Mouse (Mus musculus): ENCODE measurements at regions not wholly inside any gene's neighbourhood (a gene's known extent, or its start where the extent isn't known, plus 50 kb on each side); places are given as distances from the start of the nearest gene placed in this dataset.

DNA sequence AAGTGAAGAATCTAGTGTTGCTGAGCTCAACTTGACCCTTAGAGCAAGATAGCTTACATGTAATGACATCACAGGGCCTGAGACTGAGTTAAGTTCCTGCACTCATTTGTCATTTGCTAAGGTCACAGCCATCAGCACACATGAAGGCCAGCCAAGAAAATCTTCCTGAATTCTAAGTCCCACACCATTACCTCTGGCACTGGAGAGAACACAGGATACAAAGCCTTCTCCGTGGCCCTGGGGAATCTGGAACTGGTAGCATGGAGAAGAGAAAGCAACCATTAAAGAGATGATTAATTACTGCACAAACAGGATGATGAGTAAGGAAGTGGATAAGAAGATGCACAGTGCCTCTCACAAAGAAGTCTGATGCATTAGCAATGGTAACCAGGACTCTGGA is 232.0 kb downstream of the Wdr72 start:
- no peak for DNase-seq

DNA sequence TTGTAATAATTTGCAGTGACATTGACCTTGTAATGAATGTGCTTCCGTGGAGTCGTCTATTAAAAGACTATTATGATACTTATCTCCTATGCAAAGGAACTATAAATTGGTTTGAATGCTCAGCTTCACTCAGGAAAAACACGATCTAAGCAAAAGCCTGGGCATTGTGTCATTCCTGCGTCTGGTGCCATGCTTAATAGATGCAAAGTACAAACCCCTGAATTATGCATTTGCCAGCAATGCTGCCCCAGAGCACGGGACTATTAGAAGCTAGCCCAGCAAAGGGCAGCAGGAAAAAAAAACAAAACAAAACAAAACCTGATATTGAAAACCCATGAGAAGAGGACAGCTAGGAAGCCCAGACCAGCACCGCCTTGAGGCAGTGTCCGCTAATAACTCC is 234.9 kb downstream of the Wdr72 start:
- DNase-seq, result no peak

DNA sequence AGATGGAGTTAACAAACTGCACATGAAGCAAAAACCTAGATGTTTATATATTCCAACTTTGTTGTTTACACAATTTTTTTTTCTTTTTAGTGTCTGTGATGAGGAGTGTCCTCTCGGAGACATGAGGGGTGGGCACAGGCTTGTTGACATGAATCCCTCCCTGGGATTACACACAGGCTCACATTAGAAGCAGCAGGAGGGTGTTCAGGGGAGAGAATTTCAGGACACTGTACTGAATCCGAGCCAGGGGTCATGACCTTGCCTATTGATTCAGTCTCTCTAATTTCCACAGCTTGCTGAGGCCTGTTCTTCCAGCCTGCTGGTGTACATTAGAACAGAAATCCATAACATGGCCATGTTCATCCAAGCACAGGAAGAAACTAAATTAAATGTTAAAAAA is 238.6 kb downstream of the Wdr72 start:
- DNase-seq, result no peak

DNA sequence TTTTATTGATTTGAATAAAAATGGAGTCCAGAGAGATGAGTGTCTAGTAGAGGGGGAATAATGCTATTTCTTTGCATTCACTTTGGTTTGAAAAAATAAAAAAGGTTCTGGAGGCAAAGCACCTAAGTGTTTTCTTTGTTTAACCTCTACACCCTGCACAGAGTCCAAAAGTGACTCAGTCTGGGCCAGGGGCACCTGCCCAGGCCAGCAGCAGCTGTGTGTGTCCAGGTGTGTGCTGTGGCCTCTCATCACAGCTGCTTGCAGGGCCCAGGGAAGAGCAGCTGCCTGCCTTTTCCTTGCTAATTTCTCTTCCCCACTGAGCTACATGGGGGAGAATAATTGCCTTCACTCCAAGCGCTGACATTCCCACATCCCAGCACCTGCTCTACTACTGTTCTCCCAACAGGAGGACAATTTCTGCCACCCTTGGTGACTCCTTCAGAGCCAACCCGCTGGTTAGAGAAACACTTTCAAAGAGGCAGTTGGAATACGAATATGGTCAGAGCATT is 255.8 kb downstream of the Wdr72 start:
- DNase-seq, result no peak

DNA sequence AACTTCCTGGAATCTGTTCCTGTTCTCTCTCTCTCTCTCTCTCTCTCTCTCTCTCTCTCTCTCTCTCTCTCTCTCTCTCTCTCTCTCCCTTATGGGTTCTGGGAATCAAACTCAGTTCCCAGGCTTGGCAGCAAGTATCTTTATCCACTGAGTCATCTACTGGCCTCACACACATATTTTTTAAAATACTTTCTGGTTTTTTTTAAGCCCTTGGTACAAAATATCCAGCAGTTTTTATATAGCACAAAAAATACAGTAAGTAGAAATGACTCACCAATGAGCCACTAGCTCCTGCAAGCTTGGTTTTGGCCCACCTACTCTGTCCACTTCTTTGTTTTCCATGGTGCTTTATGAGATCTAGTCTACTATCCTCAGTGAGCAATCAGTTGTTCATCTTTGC is 266.0 kb downstream of the Wdr72 start:
- DNase-seq, result no peak

DNA sequence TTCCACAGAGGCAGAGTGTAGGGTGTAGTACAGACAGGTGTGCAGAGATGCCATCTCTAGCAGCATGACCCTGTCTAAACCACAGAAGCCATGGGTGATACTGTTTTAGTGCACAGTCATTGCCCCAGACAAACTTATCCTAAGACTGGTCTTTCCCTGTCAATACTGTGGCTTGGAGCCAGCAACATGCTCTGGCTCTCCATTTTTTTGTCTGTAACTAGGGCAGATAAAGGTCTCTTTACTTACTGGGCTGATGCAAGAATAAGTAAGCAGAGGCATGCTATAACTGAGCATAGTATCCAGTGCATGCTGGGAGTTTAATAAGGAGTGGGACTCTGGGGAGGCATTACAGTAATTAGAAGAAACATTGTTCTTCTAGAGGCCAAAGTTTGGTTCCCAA is 267.0 kb downstream of the Wdr72 start:
- DNase-seq, result no peak

DNA sequence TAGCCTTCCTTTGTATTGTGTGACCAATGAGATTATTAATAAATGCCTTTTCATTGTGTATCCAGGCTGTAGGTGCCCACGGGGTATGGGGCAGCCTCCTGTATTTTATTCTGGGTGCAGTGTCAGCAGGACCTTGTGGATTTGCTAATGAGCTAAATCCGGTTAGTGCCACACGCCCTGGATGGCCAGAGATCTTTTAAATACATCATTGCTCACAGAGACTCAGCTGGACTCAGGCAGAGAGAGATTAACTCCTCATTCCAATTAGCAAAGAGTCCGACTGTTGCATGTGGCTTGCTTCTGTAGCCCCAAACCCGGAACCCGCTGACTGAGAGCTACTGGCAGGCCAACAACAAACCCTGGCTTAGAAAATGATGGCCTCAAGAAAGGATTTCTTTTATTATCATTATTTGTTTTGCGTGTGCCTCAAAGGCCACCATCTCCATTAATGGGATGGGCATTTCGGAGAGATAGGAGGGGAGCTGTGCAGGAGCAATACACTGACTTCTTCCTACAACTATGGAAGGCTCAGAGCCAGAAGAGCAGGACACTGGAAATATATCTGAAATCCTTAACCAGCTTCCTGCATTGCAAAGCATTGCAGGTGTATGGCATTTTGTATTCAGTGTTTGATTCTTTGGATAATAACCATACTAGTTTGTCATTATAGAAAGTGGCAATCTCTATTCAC is 274.2 kb downstream of the Wdr72 start:
- DNase-seq, result no peak

DNA sequence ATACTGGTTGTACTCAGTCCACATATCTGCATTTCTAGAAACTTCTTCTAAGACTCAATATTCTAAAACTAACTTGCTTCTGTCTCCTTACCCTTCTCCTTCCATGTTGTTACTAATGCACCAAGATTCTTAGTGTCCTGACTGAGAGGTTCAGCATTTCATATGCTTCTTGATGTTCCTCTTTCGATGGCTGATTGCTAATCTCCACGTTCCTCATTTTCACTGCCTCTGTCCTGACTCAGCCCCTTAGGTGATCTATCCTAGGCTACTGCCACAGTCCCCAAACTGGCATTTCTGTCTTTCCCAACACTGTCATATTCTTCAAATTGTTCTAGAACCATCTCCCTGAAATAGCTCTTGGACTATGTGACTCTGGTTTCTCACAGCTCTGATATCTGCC is 315.4 kb downstream of the Wdr72 start:
- no peak for DNase-seq

DNA sequence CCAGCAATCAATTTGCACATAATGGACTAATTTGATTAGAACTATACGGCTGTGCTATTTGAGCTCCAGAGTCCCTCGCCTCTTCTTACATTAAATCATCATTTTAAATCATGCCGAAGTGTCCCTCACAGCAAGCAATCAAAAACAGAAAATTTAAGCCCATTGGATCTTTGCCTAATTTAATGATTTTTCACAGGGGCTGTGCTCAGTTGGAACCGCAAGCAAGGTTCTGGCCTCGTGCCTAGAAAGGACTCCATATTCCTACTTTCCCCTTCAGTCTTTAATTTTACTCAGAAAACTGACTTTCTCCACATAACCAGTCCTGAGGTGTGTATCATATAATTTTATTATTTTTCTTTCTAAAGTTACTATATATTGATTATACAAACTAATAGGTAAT is 339.8 kb downstream of the Wdr72 start:
- DNase-seq, result no peak

DNA sequence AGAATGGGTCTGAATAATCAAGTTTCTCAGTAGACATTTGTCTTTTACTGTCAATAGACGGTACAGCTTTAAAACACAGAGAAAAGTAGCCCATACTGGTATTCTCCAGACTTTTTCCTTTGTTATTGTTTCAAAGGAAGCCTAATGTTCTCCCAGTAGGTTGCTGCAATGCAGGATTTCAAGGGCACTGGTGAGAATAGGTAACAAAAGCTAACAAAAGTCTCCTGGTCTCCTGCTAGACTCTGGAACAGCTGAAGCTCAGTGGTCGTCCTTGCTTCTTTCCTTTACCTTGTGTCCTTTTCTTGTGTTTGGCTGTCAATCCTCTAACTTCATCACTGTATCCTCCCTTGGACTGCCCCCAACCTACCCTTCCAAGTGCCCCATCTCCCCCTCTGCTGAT is 350.9 kb downstream of the Wdr72 start:
- DNase-seq, result no peak

DNA sequence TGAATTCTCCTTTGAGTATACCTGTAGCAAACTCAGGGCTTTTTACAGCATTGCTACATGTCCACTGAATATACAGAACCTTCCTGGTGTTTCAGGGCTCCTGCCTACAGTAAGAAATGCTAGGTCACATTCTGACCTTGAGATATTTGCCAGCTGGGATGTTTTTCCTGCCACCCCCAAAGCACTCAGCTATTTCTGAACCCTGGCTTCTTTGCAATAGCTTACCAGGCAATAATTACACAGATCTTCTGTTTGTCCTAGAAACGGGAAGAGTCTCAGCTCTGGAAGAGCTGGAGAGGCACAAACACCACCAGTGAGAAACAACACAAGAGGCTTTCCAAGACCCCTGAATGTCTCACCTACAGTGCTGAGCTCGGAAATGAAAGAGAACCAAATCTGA is 366.7 kb downstream of the Wdr72 start:
- no peak for DNase-seq

DNA sequence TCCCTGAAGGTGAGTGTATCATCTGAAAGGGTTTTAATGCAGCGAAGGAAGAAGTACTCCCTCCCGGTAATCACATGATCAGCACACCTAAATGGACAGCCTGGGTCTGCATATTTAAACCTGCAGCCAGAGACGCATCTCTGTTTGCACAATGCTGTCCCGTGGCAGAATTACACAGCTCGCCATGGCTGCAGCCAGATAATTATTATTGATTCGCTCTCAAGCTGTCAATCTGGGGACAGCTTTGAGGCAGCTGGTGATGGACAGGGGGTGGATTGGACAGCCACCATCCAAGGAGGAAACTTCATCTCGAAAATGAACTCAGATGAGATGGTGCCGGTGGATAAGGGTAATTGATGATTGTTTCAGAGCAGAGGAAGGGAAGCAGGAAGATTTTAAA is 369.1 kb downstream of the Wdr72 start:
- no peak for DNase-seq

DNA sequence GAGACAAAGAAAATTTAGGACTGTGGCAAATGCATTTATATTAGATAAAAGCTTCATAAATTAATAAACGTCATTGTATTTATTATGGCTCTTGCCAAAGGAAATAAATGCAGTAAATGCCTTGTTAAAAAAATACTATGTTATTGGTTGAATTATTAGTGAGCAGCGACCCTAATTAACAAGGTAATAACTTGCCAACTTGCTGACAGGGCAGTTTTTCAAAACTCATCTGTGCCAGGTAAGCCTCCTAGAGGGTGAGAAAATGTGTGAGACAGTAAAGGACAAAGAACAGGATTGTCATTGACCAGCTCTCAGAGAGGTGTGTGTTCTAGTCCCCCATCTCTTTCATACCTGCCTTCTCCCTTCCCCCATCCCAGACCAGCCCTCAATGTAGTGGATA is 347.8 kb upstream of the Onecut1 start:
- no peak for DNase-seq

DNA sequence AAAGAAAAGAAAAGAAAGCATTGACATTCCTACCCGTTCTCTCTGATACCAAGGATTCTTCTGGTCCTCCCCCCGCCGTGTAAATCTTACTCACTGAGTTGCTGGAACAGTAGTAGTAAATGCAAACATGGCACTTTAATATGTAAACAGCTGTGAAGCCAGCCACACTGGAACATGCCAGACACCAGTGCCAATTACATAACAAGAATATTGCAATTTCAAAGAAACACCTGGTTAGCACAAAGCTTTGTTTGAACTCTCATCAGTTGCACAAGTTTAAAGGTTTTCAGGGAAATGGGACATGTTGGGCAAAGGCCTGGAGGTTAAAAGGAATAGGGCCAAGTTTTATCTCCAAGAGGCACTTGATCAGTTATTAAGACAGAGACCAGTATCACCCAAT is 333.2 kb upstream of the Onecut1 start:
- DNase-seq, result no peak

DNA sequence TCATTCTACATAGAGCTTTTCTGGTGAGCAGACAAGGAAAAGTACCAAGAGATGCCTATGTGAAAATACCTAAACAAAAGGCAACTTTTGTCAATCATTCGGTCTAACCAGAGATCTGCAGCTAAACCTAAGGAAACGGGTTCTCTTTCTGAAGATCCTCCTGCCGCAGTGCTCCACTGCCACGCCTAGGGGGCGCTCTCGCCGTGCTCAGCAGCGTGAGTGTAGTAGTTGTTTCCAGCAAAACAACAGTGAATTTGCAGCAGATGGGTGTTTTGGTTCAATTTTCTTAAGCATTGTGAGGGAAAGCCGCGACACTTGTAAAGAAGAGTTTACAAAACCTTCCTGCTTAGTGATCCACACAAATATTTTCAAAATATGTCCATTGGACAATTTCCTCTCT is 331.4 kb upstream of the Onecut1 start:
- DNase-seq, result peak; percentile 26

DNA sequence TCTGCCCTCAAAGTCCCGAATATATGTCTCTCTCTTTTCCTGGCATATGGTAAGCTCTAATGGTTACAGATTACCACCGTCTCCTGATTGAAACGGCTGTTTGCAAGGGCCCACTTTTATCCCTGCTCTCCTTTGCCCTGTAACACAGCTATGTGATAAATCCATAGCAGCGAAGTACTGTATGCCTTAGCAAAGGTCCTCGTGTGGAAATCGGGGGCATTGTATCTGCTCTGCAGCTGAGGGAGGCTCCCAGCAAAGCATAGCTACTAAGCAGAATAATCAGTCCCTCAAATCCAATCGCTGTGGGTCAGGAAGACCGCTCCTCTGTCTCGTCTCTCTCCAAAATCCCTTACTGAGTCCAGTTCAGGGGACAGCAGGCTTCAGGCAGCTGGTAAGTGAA is 331.0 kb upstream of the Onecut1 start:
- DNase-seq, result no peak

DNA sequence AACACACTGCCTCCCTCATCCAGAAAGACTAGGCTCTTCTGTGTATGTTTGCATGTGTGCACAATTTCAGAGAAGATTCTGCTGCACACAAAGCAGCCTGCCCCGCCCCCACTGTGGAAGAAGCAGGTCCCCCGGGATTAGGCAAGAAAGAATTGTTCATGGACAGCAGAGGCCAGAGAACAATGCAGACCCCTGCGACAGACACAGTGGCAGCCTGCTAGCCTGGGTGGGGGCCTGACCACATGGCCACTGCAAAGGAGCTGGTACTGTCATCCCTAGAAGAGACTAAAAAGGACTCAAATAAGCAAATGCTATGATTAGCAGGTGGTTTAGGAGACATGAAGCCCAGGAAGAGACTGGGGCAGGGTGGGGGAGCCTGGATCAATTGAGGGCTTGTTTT is 329.7 kb upstream of the Onecut1 start:
- DNase-seq, result no peak

DNA sequence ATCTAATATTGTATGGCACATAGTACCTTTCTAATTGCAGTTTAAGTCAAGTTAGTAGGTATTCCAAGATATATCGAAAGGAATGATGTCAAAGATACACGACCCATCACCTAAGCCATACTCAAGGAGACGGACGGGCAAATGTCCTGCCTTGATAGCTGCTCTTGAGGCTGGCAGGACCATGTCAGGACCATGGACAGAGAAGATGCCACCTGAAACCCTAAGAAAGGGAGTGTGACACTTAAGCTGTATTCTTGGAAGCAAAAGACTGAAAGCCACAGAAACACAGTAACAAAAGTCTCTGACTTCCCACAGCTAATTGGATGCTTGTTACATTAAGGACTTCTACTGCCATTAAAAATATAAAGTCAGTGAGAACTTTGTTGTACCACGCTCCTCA is 326.7 kb upstream of the Onecut1 start:
- DNase-seq, result peak; percentile 10

DNA sequence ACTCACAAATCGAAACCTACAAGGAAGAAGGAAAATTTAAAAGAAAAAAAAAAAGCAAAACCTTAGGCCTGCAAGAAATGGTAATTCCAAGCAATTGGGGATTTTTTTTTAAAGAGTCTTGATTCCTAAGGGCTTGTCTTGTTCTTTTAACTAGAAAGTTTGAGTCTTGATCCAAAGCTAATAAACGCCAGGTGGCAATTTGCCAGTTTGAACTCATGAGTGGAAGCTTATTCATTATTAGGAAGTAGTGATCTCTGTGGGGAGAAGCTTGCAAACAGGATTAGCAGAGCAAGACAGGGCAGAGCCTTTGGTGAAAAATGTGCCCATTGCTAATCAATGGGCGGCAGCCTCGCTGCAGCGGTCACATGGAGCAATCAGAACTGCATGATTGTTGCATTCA is 305.6 kb upstream of the Onecut1 start:
- no peak for DNase-seq

DNA sequence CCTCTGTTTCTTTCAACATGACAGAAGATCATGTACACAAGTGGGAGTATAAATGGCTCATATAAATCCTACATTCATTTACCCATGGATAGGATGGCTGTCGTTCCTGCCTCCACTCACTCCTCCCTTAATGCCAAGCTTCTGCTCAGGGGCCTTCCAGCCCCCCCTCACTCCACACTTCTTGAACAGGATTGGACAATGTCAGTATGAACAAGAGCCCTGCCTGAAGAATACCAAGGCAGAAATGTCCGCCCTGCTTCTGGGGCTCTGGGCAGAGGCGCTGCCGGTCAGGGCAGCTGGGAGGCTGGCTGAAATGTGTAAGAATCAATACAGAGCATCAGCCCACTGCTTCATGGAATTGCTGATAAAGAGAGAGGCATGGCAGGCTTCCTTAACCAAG is 269.0 kb upstream of the Onecut1 start:
- no peak for DNase-seq

DNA sequence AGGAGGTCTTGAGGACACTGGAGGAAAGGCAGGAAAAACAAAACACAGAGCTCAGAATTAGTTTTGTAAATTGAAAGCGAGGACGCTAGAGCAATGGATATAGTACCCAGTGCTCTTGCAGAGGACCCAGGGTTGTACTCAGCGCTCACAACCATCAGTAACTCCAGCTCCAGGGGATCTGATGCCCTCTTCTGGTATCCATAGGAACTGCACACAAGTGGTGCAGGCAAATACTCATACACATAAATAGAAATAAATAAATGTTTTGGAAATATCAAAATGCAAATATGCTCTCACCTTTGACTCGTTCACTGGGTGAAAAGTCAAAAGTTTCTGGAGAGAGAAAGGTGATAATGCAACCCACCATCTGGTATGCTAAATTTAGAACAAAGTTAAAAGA is 267.8 kb upstream of the Onecut1 start:
- DNase-seq, result no peak

DNA sequence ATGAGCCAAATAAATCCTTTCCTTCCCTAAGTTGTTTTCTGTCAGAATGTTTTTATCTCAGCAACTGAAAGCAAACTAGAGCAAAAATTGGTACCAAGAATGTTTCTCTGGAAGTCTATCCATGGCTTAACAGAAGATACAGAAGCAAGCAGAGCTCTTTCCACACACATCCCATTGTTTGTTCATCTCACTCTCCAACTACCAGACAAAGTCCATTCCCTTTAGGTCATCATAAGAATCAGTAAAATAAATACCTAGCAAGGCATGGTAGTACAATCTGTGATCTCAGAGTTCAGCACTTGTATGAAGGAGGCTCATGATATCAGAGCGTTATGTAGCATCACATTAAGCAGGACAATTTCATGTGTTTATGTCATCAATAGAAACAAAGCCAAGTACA is 257.3 kb upstream of the Onecut1 start:
- no peak for DNase-seq

DNA sequence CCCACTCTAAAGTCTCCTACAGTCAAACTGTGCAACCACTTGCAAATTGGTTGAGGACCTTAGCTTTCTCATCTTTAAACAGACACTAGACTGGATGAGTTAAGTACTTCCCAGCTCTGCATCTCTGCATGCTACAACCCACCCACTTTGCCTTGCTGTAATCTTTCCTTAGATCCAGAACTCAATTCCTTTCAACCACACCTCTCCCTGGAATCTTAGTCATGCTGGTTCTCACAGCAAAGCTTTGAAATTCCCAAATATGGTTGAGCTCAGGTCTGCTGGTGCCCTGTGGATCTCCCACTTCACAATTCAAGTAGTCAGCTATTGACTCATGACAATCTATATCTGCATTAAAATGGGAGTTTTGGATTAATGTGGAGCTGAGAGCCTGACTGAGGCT is 239.8 kb upstream of the Onecut1 start:
- no peak for DNase-seq

DNA sequence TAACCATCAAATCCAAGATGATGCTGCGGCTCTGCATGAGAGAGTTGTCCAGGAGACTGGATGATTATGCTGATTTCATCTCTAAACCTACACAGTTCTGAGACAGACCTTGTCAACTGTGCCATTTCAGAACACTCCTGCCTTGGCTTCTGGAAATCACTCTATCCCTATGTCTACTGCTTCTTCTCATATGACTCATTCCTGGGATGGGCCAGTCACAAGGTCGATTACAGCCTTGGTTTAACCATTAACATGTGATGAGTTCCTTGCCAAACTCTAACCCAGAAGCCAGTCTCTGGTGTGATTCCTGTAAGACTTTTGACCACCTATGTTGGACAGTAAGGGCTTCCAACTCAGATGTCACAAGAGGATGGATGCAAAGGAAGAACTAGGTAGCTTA is 216.3 kb upstream of the Onecut1 start:
- DNase-seq, result no peak

DNA sequence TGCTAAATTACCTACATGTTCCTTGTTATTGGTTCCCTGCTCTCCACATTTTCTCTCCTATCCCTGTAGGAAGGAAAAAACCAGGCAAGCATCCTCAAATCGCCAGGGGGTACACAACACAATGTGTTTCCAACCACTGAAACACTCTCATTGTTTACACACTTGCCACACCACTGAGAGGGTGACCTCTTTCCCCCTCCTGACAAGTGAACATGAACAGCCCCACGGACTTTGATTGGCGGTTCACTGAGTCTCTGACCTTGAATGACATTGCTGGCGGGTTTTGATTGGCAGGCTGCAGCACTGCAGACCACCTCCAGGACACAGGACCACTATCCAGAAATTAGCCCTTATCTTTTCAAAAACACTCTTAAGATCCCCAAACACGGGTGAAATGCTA is 211.7 kb upstream of the Onecut1 start:
- DNase-seq, result no peak

DNA sequence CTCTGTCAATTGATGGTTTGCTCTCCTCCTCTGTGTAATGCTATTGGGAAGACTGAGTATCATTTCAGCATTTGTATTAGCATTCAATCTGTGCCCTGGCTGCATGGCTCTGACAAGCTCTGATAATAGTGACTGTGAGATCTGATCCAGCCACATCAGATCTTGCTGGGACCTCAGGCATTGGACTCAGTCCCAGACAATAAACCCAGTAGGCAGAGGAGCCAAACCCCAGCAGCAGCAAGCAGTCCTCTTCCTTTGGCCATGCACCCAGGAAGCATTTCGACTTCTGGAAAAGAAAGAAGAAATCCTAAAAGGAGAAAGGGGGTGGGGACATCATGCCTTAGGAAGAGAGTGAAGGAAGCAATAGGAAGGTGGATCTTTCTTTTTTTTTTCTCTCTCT is 205.8 kb upstream of the Onecut1 start:
- no peak for DNase-seq

All from kidney, postnatal 14 days (tissue).